Mouse (Mus musculus) lung, embryonic 16.5 days (tissue): Measurements from ENCODE around the gene Cyth2. TPM values are rescaled to one million over a fixed set of nuclear protein-coding genes. Genes with fewer than 3 reads are reported as not detected.
A peak's percentile ranks its signal among the peaks of the same experiment; 100 is the strongest.

ENCODE experiments used
- ATAC-seq: fragments of 200-750 bp; cut with Nextera tagmentation; 2 replicates; pipeline ENCODE4 v1.8.0; 2017; ENCODE audit warnings: low read depth, mild to moderate bottlenecking, moderate library complexity
- H3K27ac ChIP-seq: fragments of 300-500 bp; sonication (generic); 2 replicates; pipeline ENCODE4 v1.5.1; 2014; ENCODE audit warnings: mild to moderate bottlenecking, control low read depth, low read length
- H3K27me3 ChIP-seq: fragments of 300-500 bp; sonication (generic); 2 replicates; pipeline ENCODE4 v1.6.1; 2014; ENCODE audit warnings: low read depth, low read length, mixed read lengths; ENCODE audit not compliant: control insufficient read depth, insufficient read depth
- H3K36me3 ChIP-seq: fragments of 300-500 bp; sonication (generic); 2 replicates; pipeline ENCODE4 v1.6.1; 2014; ENCODE audit warnings: low read length; ENCODE audit not compliant: control insufficient read depth, insufficient read depth
- H3K4me1 ChIP-seq: fragments of 300-500 bp; sonication (generic); replicated peaks from 2 replicates; pipeline ENCODE4 v1.6.1; 2014; ENCODE audit warnings: low read length, mixed read lengths; ENCODE audit not compliant: control insufficient read depth, insufficient read depth
- H3K4me2 ChIP-seq: fragments of 300-500 bp; sonication (generic); 2 replicates; pipeline ENCODE4 v1.6.1; 2014; ENCODE audit warnings: low read depth, low read length, control low read depth
- H3K4me3 ChIP-seq: fragments of 300-500 bp; sonication (generic); 2 replicates; pipeline ENCODE4 v1.5.1; 2014; ENCODE audit warnings: mild to moderate bottlenecking, low read length, control low read depth
- H3K9ac ChIP-seq: fragments of 300-500 bp; sonication (generic); 2 replicates; pipeline ENCODE4 v1.6.1; 2014; ENCODE audit warnings: low read length, control low read depth
- H3K9me3 ChIP-seq: fragments of 300-500 bp; sonication (generic); 2 replicates; pipeline ENCODE4 v1.6.1; 2016; ENCODE audit warnings: low read length; ENCODE audit not compliant: control insufficient read depth
- WGBS: fragments of 180-500 bp; shearing (Covaris S2); extraction: QIAGEN DNeasy Blood & Tissue Kit; methylation state at CpG from one replicate; pipeline ENCODE4 v1.1.7; 2014; 5-methylcytosine and 5-hydroxymethylcytosine counted together
- polyA plus RNA-seq: library from polyadenylated mRNA; unstranded; fragments of >200 nt; fragmentation: Nextera tagmentation; extraction: Ambion mirVana; gene quantifications from 2 replicates; pipeline ENCODE4 v1.2.1, GENCODE M21; 2015

The Cyth2 gene
- polyA plus RNA-seq, 1 experiment from 2014 or later, result 112 TPM

- H3K9ac ChIP-seq, result peak overlapping the region; percentile 5; the same call in 1 of the 2 replicates
- peak overlapping the region; percentile 29 for H3K4me3 ChIP-seq
- no peaks in the 10 kb centered on the region for H3K36me3 ChIP-seq
- H3K9me3 ChIP-seq, result no peaks in the 10 kb centered on the region
- H3K27ac ChIP-seq, result peak overlapping the region; percentile 6; the same call in 1 of the 2 replicates
- ATAC-seq, result peak; percentile 94
- peak overlapping the region; percentile 49 for H3K4me2 ChIP-seq
- H3K4me1 ChIP-seq, result peaks cover 6% of the 10 kb centered on the region; the same call in 1 of the 2 replicates
- peaks cover 17% of the 10 kb centered on the region for H3K27me3 ChIP-seq
- WGBS, result 7% methylated on average over 27 of the region's 27 CpGs
Observed at GRCm38 (mm10) chr7:45759400-45759799, 55.0 kb downstream of the Cyth2 start.

Other genes with a start within 250 kb of the Cyth2 start
- 59.5 and 60.0 TPM in 2 replicates for gene Bcat2, start 244.4 kb downstream of the Cyth2 start, polyA plus RNA-seq
- gene Fgf21, start 199.1 kb downstream of the Cyth2 start, polyA plus RNA-seq, result 0.16 and 0.91 TPM in 2 replicates
- gene Fut1, start 197.3 kb downstream of the Cyth2 start, polyA plus RNA-seq, result 0.26 and 0.70 TPM in 2 replicates
- gene Izumo1, start 192.8 kb downstream of the Cyth2 start, polyA plus RNA-seq, result 0.16 and 0.21 TPM in 2 replicates
- 16.1 and 16.4 TPM in 2 replicates for gene Rasip1, start 187.1 kb downstream of the Cyth2 start, polyA plus RNA-seq
- gene Mamstr, start 174.6 kb downstream of the Cyth2 start, polyA plus RNA-seq, result 10.6 and 11.5 TPM in 2 replicates
- 0.60 and 0.70 TPM in 2 replicates for gene Fut2, start 148.2 kb downstream of the Cyth2 start, polyA plus RNA-seq
- 0.95 and 1.8 TPM in 2 replicates for gene Ntn5, start 130.6 kb downstream of the Cyth2 start, polyA plus RNA-seq
- 0.74 and 0.84 TPM in 2 replicates for gene Sec1, start 120.2 kb downstream of the Cyth2 start, polyA plus RNA-seq
- 2.3 and 3.3 TPM in 2 replicates for gene Car11, start 114.7 kb downstream of the Cyth2 start, polyA plus RNA-seq
- gene Dbp, start 109.5 kb downstream of the Cyth2 start, polyA plus RNA-seq, result 1.5 and 1.7 TPM in 2 replicates
- gene Rpl18, start 99.1 kb downstream of the Cyth2 start, polyA plus RNA-seq, result 984 and 1,005 TPM in 2 replicates
- gene Sphk2, start 96.6 kb downstream of the Cyth2 start, polyA plus RNA-seq, result 28.9 TPM in 2 replicates
- 2.0 and 2.1 TPM in 2 replicates for gene Fam83e, start 93.4 kb downstream of the Cyth2 start, polyA plus RNA-seq
- gene Spaca4, start 88.8 kb downstream of the Cyth2 start, polyA plus RNA-seq, result not detected in 2 replicates
- gene Lmtk3, start 30.8 kb downstream of the Cyth2 start, polyA plus RNA-seq, result 0.72 and 1.0 TPM in 2 replicates
- 6.6 and 7.9 TPM in 2 replicates for gene Sult2b1, start 29.9 kb downstream of the Cyth2 start, polyA plus RNA-seq
- 0.68 and 1.3 TPM in 2 replicates for gene Kcnj14, start 10.2 kb upstream of the Cyth2 start, polyA plus RNA-seq
- gene Grwd1, start 16.4 kb upstream of the Cyth2 start, polyA plus RNA-seq, result 50.0 and 51.4 TPM in 2 replicates
- gene Kdelr1, start 58.2 kb upstream of the Cyth2 start, polyA plus RNA-seq, result 76.6 and 76.7 TPM in 2 replicates
- 0.34 and 0.40 TPM in 2 replicates for gene Grin2d, start 63.8 kb upstream of the Cyth2 start, polyA plus RNA-seq
- 0.26 and 1.9 TPM in 2 replicates for gene Syngr4, start 82.1 kb upstream of the Cyth2 start, polyA plus RNA-seq
- gene Tmem143, start 82.4 kb upstream of the Cyth2 start, polyA plus RNA-seq, result 4.6 and 5.6 TPM in 2 replicates
- gene Emp3, start 106.8 kb upstream of the Cyth2 start, polyA plus RNA-seq, result 177 and 189 TPM in 2 replicates
- 9.6 and 11.3 TPM in 2 replicates for gene Ccdc114, start 109.5 kb upstream of the Cyth2 start, polyA plus RNA-seq
- gene Abcc6, start 215.7 kb upstream of the Cyth2 start, polyA plus RNA-seq, result 0.25 and 0.63 TPM in 2 replicates
- gene Nomo1, start 219.1 kb upstream of the Cyth2 start, polyA plus RNA-seq, result 30.3 and 31.4 TPM in 2 replicates